Mouse (Mus musculus) adrenal gland (tissue): ENCODE results near the gene Naaladl2.
"Not testable (repeated sequence)": the region's sequence is repeated elsewhere in the genome, so short reads cannot be mapped to it uniquely, and the experiment has no call there.

ENCODE experiments used
- intact Hi-C: fragments of 180-260 bp; cut with DNase I; formaldehyde crosslinking; loops from one replicate; pipeline ENCODE4 v1.15.1; 2025

Gene Naaladl2

GRCm38 (mm10) chr3:24355010-24355409 lies 789.1 kb downstream of the Naaladl2 start:
- intact Hi-C loops = no loop called here

DNA sequence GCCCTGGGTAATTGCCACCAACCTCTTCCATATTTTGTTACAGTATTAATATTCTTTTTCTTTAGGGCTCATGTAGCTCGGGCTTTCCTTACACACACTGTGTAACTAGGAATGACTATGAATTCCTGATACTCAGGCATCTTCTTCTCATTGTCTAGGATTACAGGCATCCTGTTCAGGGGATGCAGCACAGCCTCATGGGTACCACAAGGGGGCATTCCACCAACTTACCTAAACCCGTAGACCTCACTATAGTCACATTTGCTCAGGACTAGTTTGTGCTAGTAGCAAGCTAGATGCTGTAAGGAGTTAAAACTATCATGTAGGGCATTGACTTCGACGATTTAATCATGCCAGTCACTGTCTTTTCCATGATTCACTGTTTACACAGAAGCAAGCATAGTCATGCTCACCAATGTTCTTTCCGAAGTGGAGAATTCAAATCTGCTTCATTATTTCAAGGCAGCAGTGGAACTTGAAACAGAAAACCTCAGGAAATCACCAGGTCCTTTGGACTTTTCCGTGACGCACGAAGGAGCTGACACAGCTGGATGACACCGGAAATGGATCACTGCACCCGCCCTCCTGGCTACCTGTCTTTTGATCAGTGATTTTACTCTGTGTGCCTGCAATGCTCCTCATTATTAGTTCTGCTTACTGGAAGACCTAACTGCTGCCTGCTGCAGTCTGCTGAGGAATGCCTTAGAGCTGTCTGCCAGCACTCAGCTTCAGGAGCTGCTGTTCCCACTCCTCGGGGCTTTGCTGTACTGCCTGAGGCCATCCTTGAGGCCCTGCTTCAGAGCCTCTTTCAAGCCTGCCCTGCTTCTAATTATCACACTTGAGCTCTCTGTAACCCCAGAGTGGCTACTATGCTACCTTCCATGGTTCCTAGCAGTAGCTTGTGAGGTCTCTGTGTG lies 822.3 kb downstream of the Naaladl2 start:
- intact Hi-C loops = no loop called here

DNA sequence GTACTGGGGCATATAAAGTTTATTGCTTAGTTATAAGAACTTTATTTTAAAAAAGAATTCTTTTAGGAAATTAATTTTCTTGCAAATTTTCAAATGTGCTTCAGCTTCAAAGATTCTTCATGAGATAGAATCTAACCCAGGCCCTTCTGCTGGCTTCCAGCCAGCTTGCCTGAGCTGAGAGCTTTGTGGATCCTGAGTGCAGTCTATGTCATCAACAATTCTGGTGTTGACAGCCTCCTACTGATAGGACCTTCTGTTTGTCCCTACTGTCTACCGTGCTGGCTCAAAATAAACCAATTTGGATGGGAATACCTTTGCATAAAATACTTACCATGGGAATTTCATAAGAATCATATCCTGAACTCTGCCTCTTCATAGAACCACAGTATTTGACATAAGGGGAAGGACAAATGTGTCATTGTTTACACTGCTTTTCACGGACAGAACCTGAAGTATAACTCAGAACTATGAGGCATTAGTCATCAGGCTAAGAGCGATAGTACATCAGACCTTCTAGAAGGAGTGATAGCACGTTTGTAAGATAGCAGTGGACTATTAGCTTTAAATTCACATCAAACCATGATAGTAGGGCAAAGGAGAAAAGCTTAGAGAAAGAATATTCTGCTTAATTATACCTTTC lies 829.3 kb downstream of the Naaladl2 start:
- intact Hi-C loops = no loop called here

GRCm38 (mm10) chr3:24225418-24225817 lies 918.6 kb downstream of the Naaladl2 start:
- intact Hi-C loops = no loop called here

GRCm38 (mm10) chr3:24217476-24217875 lies 926.6 kb downstream of the Naaladl2 start:
- intact Hi-C loops = no loop called here

DNA sequence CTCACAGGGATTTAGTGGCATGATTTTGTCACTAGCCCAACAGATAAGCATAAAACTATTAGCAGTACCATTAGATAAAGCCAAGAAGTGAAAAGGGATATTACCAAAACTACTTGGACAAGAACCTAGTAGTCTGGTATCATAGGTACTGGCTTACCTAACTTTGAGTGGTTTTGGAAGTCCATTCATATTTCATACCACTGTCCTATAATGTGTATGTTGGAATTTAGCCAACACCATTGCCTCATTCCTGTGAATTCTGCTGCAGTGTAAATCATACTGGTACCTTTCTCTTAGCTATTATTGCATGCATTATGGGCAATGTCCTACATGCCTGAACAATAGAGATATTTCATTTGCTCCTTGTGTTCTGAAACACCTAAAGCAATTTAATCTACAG lies 977.5 kb downstream of the Naaladl2 start:
- intact Hi-C loops = no loop called here

DNA sequence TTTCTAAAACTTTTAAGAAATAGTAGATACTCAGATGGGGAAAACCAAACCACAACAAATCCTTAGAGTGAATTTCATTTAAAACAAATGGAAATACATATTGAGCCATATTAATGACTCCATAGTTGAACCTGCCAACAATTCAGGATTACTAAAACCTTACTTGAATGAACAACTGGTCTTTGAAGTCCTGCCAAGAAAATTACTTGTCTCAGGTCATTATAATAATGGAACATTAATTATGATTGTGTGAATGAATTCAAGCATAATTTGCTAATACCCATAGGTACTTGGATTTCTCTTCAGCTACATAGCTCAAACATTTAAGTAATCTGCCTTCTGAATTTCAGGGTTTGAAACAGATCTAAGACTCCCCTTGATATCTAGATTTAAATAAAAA lies 980.1 kb downstream of the Naaladl2 start:
- intact Hi-C loops = no loop called here

DNA sequence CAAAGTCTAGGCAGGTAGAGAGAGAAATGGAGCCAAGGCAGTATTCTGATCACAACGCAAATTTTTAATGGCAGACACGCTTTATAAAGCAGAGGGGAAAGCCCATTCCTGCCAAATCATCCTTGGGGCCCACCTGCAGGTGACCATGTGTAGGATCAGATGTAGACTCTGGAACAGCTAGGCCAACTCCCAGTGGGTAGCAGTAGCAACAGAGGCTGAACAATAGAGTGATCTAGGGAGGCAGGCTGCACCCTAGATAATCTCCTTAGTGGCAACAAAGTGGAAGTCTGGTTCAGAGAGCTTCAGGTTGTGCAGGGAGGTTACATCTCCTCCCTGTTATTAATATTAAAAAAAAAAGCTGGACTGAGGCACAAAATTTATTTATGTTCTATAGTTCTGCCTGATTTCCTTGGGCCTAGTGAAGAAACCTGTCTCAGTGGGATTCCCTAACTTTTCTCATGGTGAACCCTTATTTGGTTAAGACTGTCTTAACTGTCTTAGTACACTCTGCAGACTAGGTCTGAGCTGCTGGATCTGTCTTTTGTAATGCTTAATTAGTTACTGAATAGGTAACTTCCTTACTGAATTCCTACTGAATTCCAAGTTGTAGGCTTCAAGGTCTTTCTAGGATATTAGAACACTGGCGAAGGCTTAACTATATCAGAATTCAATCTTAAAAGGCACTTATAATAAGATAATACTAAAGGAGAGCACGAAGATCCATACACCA lies 992.8 kb downstream of the Naaladl2 start:
- intact Hi-C loops = not testable (repeated sequence)

DNA sequence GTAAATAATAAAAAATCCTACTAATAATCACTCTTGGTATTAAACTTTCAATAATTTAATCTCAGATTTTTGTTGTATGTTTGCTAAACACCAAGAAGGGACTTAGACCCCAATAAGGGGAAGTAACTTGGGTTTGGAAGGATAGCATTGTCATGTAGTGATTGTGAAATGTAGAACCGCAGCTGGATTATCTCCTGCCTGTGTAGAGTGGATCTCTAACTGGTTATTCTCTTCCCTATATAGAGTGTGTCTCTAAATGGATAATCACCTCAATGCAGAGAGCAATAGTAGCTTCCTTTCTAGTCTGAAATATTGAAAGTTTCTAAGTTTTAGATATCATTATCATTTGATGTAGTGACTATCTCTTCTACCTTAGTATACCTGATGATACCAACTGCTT lies 1001.3 kb downstream of the Naaladl2 start:
- intact Hi-C loops = no loop called here

GRCm38 (mm10) chr3:24138002-24138401 lies 1006.1 kb downstream of the Naaladl2 start:
- intact Hi-C loops = no loop called here

DNA sequence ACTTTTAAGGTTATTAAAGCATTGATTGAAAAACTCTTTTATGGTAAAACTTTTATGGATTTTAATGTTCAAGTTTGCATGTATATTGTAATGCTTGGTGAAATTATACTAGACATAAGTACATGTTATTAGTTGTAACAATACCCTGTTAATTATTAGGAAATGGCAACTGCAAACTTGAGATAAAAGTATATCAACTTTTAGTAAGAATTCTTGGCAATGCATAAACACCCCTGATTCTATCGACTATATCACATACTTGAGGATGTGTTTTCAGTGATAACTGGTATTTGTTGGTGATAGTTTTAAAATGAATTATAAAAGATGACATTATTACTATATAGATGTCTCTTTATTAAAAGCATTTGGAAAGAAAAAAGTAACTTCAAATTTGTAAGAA lies 1017.9 kb downstream of the Naaladl2 start:
- intact Hi-C loops = no loop called here

DNA sequence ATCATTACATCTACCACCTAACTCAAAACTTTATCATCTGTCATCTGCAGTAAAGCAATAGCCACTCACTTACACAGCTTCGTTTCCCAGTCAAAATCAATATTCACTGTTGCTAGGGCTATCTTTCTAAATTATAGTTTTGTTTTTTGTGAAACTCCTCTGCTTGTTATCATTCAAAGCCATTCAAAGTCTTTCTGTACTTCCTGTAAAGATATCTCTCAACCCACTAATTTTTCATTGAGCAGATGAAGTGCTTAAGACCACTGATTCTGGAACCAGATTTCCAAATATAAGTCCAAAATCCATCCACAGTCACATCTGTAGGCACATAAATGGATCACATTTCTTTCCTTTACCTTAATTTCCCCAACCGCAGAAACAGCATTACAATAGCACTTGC lies 1020.0 kb downstream of the Naaladl2 start:
- intact Hi-C loops = no loop called here

- intact Hi-C loops = no loop called here
Measured at GRCm38 (mm10) chr3:24118136-24118535, 1025.9 kb downstream of the Naaladl2 start.

GRCm38 (mm10) chr3:24114849-24115248 lies 1029.2 kb downstream of the Naaladl2 start:
- intact Hi-C loops = no loop called here

- intact Hi-C loops = no loop called here
Measured at GRCm38 (mm10) chr3:24113360-24113759, 1030.7 kb downstream of the Naaladl2 start.

GRCm38 (mm10) chr3:24106391-24106790 lies 1037.7 kb downstream of the Naaladl2 start:
- intact Hi-C loops = no loop called here

GRCm38 (mm10) chr3:24079761-24080160 lies 1064.3 kb downstream of the Naaladl2 start:
- intact Hi-C loops = no loop called here

- intact Hi-C loops = no loop called here
Measured at GRCm38 (mm10) chr3:24071169-24071797, 1072.8 kb downstream of the Naaladl2 start.

GRCm38 (mm10) chr3:24070424-24071168 lies 1073.5 kb downstream of the Naaladl2 start:
- intact Hi-C loops = no loop called here

DNA sequence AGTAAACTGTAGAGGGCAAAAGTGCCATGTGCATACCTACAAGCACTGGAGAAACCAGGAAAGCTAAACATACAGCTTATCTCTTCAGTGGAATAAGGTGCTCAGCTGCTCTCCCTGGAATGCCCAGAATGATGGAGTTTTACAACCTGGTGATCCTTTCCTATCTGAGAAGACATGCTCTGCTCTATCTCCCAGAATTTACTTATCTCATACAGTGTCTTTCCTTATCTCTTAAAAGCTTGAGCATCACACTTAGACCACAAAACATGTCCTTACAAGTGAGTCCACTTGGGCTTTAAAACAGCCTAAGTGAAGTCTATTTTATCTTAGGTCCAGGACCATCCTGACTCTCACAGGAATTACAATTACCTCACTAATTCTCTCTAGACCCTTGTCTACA lies 1095.8 kb downstream of the Naaladl2 start:
- intact Hi-C loops = no loop called here

DNA sequence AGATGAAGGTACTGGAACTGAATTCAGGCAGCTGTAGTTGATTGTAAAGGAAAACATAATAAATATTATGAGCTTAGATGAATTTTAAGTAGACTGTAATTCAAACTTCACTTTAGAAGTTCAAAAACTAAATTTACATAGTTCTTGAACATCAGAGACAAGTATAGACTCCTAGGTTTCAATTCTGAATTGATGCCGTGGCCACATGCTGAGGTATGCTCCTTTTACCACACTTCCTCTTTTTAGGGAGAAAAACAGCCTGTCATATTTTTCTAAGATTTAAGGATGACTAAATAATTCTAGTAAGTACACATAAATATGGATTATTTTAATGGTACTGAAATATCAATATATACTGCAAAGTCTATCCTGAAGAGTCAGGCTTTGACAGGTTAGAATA lies 1142.3 kb downstream of the Naaladl2 start:
- intact Hi-C loops = no loop called here
